Mouse (Mus musculus) inflammation-experienced regulatory T-cells, adult 6 months (primary cell): ENCODE measurements at regions not wholly inside any gene's neighbourhood (a gene's known extent, or its start where the extent isn't known, plus 50 kb on each side); places are given as distances from the start of the nearest gene placed in this dataset.

Experiments
- ATAC-seq: one replicate; pipeline ENCODE4 v1.8.0; 2017

DNA sequence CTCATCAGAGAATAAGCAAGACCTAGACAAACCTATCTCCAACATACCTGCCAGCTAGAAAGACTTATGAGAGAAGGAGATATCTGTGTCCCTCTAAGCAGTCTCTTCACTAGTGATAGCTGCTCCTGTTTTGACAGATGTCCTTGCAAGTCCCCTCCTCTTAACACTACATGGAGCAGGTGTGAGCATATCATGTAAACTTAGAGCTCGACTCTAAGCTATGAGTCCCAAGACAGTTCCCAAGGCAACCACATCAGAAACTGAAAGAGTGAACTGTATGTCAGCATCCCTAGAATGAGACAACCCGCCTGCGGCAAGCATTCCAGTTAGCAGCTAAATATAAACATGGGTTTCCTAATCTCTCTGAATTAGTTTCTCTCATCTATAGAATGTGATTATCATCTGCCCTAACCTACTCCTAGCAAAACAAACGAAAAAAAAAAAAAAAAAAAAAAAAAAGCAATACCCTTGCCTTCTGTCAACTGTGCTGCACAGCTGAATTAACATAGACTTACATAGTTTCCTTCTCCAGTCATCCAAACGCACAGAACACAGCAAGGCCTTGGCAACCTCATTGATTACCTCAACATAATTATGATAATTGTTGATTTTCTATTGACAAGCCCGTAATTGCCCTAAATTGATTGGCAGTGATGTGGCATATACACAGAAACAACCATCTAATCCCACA is 383.4 kb downstream of the Samd5 start:
- no peak for ATAC-seq

GRCm38 (mm10) chr10:9272940-9273339 is 387.1 kb upstream of the Sash1 start:
- ATAC-seq: no peak

DNA sequence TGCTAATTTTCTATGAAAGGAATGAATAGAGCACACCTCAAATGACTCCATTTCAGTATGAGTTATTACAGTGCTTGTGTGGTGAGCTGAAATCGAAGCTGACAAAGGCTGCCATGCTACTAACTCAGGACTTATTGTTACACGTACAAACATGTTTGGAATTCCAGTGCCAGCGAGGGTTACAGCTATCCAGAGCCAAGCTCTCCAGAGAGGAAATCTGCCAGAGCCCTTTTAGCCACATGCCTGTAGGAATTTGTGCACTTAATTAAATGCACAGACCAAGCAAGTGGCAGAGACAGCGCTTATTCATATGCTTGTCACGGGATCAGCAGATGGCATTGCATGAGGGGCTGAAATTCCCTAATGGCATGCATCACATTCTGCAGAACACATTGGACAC is 386.4 kb upstream of the Sash1 start:
- ATAC-seq: no peak

- no peak for ATAC-seq
Measured at GRCm38 (mm10) chr10:9265528-9265927, 379.7 kb upstream of the Sash1 start.

DNA sequence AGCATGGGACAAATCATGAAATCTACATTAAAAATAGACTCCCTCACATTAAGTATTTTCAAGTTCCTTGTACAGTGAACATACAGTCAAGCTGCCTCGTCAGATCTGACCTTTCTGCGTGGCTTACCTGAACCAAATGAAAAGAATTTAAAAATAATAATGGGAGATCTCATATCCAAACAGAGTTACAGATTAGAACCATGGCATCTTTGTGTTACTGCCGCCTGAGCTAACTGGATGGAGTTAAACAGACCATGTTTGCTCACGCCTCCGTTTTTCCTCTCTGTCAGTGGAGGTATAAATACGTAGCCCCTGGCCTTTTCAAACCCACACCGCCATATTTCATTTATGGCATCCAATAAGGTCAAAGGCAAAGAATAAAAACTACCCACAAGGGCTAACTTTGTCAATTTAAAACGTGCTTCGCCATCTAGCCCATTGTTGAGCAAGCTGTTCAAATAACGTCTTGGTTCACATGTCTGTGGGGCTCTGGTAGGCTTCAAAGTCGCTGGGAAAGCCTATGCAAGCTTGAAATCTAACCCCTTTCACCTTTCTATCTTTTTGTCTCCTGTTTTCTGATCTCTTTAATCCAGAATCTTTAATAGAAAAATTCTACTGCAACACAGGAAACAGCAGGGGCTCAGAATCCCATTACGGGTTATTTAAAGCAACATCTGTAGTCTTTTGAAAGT is 378.6 kb upstream of the Sash1 start:
- no peak for ATAC-seq

DNA sequence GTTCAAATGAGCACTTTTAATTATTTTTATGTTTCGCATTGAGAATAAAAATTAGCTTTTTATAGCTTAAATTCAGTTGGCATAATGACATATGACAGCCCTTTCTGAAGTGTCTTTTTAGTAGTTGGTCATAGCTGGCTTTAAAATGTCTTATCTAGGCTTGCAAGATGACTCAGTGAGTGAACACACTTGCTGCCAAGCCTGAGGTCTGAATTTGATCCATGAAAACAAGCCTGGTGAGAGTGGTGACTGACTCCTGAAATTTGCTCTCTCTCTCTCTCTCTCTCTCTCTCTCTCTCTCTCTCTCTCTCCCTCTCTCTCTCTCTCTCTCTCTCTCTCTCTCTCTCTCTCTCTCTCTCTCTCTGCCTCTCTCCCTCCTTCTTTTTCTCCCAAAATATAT is 372.8 kb upstream of the Sash1 start:
- ATAC-seq: no peak

GRCm38 (mm10) chr10:9252941-9253217 is 367.0 kb upstream of the Sash1 start:
- no peak for ATAC-seq

- ATAC-seq: no peak
Measured at GRCm38 (mm10) chr10:9252120-9252940, 366.5 kb upstream of the Sash1 start.

DNA sequence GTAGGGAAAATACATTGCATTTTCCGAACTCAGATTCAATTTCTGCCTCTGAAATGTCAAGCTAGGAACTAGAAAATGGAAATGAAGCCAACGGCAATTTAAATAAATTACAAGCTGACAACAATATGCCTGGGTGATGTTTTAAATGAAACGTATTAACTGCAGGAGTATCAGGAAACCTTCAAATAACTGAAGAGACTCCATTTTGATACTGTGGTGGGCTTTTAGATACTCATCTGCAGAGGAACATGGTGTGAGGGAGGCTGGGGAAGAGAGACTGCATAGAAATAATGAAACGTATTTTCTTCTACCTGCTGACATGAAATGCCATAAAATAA is 357.4 kb upstream of the Sash1 start:
- no peak for ATAC-seq

DNA sequence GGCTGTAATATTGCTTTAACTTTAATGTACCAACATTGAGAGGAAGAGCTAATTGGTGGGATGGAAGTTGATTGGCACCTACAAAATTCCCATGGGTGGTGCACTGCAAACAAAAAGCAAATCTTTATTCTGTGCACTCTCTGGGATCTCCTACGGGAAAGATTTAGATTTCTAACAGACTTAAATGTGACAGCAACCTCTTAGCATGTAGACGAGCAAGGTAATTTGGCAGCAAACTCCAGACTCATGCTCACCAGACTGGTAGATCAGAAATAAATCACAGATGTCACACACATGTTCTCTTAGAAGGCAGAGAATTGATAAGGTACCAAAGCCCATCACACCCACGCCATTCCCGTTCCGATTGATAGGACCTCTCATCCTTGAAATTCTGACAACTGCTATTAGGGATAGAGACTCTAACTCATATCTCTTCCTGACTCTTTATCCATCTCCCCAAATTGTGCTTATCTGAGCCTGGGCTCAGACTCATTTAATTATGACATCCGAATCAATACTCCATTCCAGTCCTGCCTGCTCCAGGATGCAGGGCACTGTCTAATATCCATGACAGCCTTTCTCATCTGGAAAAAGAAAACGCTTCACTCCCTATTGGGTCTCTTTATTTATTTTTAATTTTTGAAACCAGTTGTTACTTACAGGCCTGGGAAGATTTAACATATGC is 356.9 kb upstream of the Sash1 start:
- no peak for ATAC-seq

DNA sequence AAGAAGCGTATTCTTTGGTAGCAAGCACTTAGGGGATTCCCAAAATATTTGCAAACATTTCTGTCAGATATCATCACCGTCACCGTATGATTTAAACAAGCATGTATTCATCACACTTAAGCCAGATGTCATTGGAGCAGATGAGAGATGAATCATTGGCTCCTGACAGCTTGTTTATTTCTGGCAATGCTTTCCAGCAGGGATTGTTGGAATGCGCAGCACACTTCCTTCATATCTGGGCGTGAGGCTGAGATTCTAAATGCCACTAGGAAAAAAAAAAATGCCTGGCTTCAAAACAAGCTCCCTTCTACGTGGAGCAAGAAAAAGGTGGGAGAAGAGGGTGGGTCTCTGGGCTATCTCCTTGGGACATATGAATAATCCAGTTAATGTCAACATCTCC is 354.1 kb upstream of the Sash1 start:
- ATAC-seq: no peak

GRCm38 (mm10) chr10:9231751-9232150 is 345.9 kb upstream of the Sash1 start:
- ATAC-seq: no peak

DNA sequence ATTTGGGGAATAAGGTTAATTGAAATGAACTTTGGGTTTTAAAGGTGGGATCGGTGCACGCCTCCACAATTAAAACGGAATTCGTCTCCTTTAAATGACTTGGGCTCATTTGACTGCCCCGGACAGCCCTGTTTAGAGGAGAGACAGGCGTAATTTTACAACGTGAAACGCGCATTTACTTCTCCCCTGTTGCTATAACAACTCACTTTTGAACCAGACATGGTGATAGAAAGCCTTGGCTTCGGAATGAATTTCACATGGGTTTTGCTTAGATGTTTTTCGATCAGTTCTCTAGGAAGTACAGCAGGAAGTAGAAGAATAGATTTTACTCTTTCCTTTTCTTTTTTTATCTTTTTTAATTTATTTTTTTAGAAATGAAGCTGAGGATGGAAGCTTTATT is 343.2 kb upstream of the Sash1 start:
- no peak for ATAC-seq

GRCm38 (mm10) chr10:9227361-9227760 is 341.5 kb upstream of the Sash1 start:
- no peak for ATAC-seq

DNA sequence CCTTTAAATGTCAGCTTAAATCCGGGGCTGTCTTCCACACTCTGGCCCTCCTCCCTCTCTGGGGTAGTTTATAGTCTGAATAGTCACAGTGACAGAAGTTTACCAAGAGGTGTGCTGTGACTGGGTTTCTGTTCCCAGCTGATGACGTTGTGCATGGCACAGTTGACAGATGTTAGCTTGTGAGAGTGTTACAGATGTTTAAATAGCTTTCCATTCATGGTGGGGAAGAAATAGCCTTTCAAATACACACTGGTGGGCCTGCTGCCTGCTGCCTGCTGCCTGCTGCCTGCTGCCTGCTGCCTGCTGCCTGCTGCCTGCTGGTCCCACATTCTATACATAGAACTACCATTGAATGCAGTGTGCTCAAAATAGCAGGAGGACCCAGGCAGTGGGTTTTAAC is 324.8 kb upstream of the Sash1 start:
- no peak for ATAC-seq

- no peak for ATAC-seq
Measured at GRCm38 (mm10) chr10:9204096-9204495, 318.2 kb upstream of the Sash1 start.

- no peak for ATAC-seq
Measured at GRCm38 (mm10) chr10:9203323-9203722, 317.5 kb upstream of the Sash1 start.

- no peak for ATAC-seq
Measured at GRCm38 (mm10) chr10:9202922-9203321, 317.1 kb upstream of the Sash1 start.

GRCm38 (mm10) chr10:9174997-9175396 is 289.1 kb upstream of the Sash1 start:
- no peak for ATAC-seq

- ATAC-seq: no peak
Measured at GRCm38 (mm10) chr10:9173509-9173908, 287.6 kb upstream of the Sash1 start.

DNA sequence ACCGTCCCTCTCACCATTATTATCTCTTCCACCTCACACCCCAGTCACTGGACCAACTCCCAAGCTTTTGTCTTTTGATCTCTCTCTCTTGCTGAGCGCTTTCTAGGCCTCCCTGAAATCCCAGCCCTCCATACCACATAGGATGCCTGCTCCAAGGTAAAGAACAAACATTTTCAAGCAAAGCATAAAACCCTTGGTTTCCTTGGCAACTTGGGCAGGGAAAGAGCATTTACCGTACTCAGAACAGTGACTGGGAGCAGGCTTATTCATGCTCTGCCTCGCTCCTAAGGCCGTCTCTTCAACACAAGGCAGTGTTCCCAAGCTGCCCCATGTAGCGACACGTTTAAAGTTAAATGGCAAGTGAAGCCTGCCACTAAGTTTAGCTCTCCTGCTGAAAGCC is 282.9 kb upstream of the Sash1 start:
- ATAC-seq: no peak

DNA sequence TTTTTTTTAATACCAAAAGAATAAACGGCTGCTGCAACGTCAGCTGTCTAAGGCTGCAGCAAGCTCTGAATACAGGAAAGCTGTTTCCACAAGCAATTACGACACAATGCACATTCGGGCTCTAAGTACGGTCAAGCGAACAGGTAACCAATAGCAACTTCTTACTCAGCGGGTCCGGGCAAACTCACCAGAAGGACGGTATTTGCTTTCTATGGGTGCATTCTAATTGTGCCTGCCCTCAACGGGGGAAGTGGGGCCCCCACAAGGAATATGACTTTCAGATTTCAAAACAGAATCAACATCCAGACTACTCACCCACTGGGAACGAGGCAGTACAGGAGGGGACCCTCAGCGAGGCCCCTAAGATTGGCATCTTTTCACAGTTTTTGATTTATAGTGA is 280.1 kb upstream of the Sash1 start:
- ATAC-seq: no peak

- ATAC-seq: no peak
Measured at GRCm38 (mm10) chr10:9165598-9165997, 279.7 kb upstream of the Sash1 start.

GRCm38 (mm10) chr10:9164333-9164732 is 278.5 kb upstream of the Sash1 start:
- no peak for ATAC-seq
